In genomic region chr7:49521976-49522375, GRCm38 (mm10) we compare ENCODE assay signal across 8 mouse cellular contexts.
DNase-seq lines count a peak whose midpoint lies in the region; ATAC-seq and TF ChIP-seq lines count a peak whose summit lies in the region.

No protein-coding gene starts in this region.

- H3K36me3 ChIP-seq in ES-Bruce4 (ENCODE audit: control insufficient read depth, insufficient read depth, low read length, poor library complexity, severe bottlenecking) = no peaks in the 10 kb centered on the region
- no peaks in the 10 kb centered on the region for H3K36me3 ChIP-seq in hindbrain, embryonic 14.5 days (replicated peaks; ENCODE audit: control insufficient read depth, insufficient read depth)

- no peak for TF ChIP-seq CTCF in ES-Bruce4 (IDR thresholded peaks at IDR 0.05; ENCODE audit: low read depth, low read length)

- peak overlapping the region; percentile 55 for H3K27ac ChIP-seq in ES-Bruce4 (ENCODE audit: insufficient read depth, low read length)
- no peak overlapping the region for H3K27ac ChIP-seq in hindbrain, embryonic 14.5 days

- 4% methylated on average over 9 of the region's 9 CpGs for WGBS in hindbrain, embryonic 14.5 days

- peak overlapping the region; percentile 46 for H3K4me2 ChIP-seq in hindbrain, embryonic 14.5 days (replicated peaks)

- H3K4me1 ChIP-seq in ES-Bruce4 (ENCODE audit: control insufficient read depth, insufficient read depth, low read length) = peaks cover 4% of the 10 kb centered on the region
- H3K4me1 ChIP-seq in hindbrain, embryonic 14.5 days (replicated peaks; ENCODE audit: control insufficient read depth, insufficient read depth, low read length) = peaks cover 21% of the 10 kb centered on the region

- no peak for TF ChIP-seq POLR2A in ES-Bruce4 (IDR thresholded peaks at IDR 0.05; ENCODE audit: insufficient read depth, low read length)

- H3K9me3 ChIP-seq in ES-Bruce4 (replicated peaks; ENCODE audit: control insufficient read depth, insufficient read depth, low read length, poor library complexity, severe bottlenecking) = no peaks in the 10 kb centered on the region
- H3K9me3 ChIP-seq in hindbrain, embryonic 14.5 days (ENCODE audit: control insufficient read depth, low read length) = no peaks in the 10 kb centered on the region

- peak overlapping the region; percentile 49 for H3K4me3 ChIP-seq in ES-Bruce4 (ENCODE audit: low read depth, low read length)
- H3K4me3 ChIP-seq in hindbrain, embryonic 14.5 days (replicated peaks; ENCODE audit: low read length) = no peak overlapping the region

- TF ChIP-seq EP300 in ES-Bruce4 (IDR thresholded peaks at IDR 0.05; ENCODE audit: insufficient read depth, low read depth, low read length) = no peak

- peak; percentile 36 for DNase-seq in NIH3T3 (ENCODE audit: low read depth)
- no peak for DNase-seq in hindbrain, embryonic 14.5 days (ENCODE audit: low spot score)
- DNase-seq in mesoderm, embryonic 11.5 days (ENCODE audit: low read depth, low spot score) = peak; percentile 21
- DNase-seq in cerebellum, postnatal 36 days = no peak
- DNase-seq in spleen, adult 12 weeks (ENCODE audit: low spot score) = no peak
- DNase-seq in frontal cortex, postnatal 10 days (ENCODE audit: low spot score in 2 of 2) = no peak

- H3K27me3 ChIP-seq in ES-Bruce4 (ENCODE audit: control insufficient read depth, insufficient read depth, low read length, poor library complexity, severe bottlenecking) = no peaks in the 10 kb centered on the region
- no peaks in the 10 kb centered on the region for H3K27me3 ChIP-seq in hindbrain, embryonic 14.5 days (ENCODE audit: control insufficient read depth, insufficient read depth, low read length)

- 0 out of 2 replicates have a peak overlapping the region, but pooled peaks have one; percentile 11 for H3K9ac ChIP-seq in ES-Bruce4 (ENCODE audit: low read depth, poor library complexity, severe bottlenecking)
- H3K9ac ChIP-seq in hindbrain, embryonic 14.5 days = no peak overlapping the region

- ATAC-seq in hindbrain, embryonic 14.5 days (ENCODE audit: low FRiP score) = no peak
- no peak for ATAC-seq in monocyte, adult 5-6 weeks (replicated peaks; ENCODE audit: insufficient number of reproducible peaks, low FRiP score, low TSS enrichment, poor library complexity, severe bottlenecking)

Comparison
In these comparisons a context has a peak if more than half of its experiments do, and no peak if none do; other contexts are left out.
1. DNase-seq: peak in NIH3T3 (single experiment) and mesoderm, embryonic 11.5 days (single experiment); none in hindbrain, embryonic 14.5 days (single experiment), cerebellum, postnatal 36 days (0 of 2), spleen, adult 12 weeks (single experiment) and frontal cortex, postnatal 10 days (0 of 2).